In the genomic region with DNA sequence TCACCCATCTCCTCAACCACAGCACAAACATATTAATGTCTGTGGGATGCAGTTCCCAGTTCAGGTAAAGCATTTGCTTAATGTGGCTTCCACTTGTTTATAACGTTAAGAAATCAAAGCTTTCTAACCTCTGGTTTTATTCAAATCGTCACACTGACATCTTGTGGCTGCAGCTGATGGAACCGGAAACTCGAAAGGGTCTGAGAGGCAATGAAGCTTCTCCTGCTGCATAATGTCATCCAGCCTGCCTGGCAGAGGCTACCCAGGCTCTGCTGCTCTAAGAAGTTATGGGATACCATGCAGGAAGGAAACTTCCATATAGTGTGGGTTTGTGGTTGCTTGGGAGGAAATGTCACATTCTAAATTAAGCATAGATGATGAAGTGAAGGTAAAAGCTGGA, we compare ENCODE assay signal across 8 mouse cellular contexts.
DNase-seq lines count a peak whose midpoint lies in the region; ATAC-seq lines count a peak whose summit lies in the region.

No protein-coding gene starts in this region.

- DNase-seq in hindbrain, embryonic 10.5 days (ENCODE audit: low spot score): peak; percentile 8
- DNase-seq in brain, embryonic 18.5 days (ENCODE audit: low read depth, low spot score): peak; percentile 36
- DNase-seq in lung, postnatal 14 days: peak; percentile 0
- DNase-seq in gastrocnemius, postnatal 10 days: no peak
- DNase-seq in yolk sac, embryonic 10.5 days (ENCODE audit: low spot score): no peak

- no peaks in the 10 kb centered on the region for H3K4me1 ChIP-seq in hindbrain, embryonic 10.5 days (replicated peaks)
- no peaks in the 10 kb centered on the region for H3K4me1 ChIP-seq in hindbrain, embryonic 13.5 days (replicated peaks)
- no peaks in the 10 kb centered on the region for H3K4me1 ChIP-seq in hindbrain, embryonic 15.5 days (replicated peaks)

- no peaks in the 10 kb centered on the region for H3K9me3 ChIP-seq in hindbrain, embryonic 10.5 days
- H3K9me3 ChIP-seq in hindbrain, embryonic 13.5 days: no peaks in the 10 kb centered on the region
- H3K9me3 ChIP-seq in hindbrain, embryonic 15.5 days: no peaks in the 10 kb centered on the region

- no peak for ATAC-seq in hindbrain, embryonic 13.5 days (ENCODE audit: low FRiP score)
- peak; percentile 73 for ATAC-seq in hindbrain, embryonic 15.5 days (ENCODE audit: low FRiP score, low read depth)
- ATAC-seq in megakaryocyte, adult 5-6 weeks (ENCODE audit: poor library complexity, severe bottlenecking): no peak

- no peak overlapping the region for H3K27ac ChIP-seq in hindbrain, embryonic 10.5 days
- H3K27ac ChIP-seq in hindbrain, embryonic 13.5 days: no peak overlapping the region
- no peak overlapping the region for H3K27ac ChIP-seq in hindbrain, embryonic 15.5 days (replicated peaks)

- no peaks in the 10 kb centered on the region for H3K36me3 ChIP-seq in hindbrain, embryonic 10.5 days
- no peaks in the 10 kb centered on the region for H3K36me3 ChIP-seq in hindbrain, embryonic 13.5 days
- no peaks in the 10 kb centered on the region for H3K36me3 ChIP-seq in hindbrain, embryonic 15.5 days

- no peaks in the 10 kb centered on the region for H3K27me3 ChIP-seq in hindbrain, embryonic 10.5 days (ENCODE audit: insufficient read depth, poor library complexity, severe bottlenecking)
- no peaks in the 10 kb centered on the region for H3K27me3 ChIP-seq in hindbrain, embryonic 13.5 days
- H3K27me3 ChIP-seq in hindbrain, embryonic 15.5 days: no peaks in the 10 kb centered on the region

- no peak overlapping the region for H3K4me2 ChIP-seq in hindbrain, embryonic 13.5 days
- H3K4me2 ChIP-seq in hindbrain, embryonic 15.5 days: no peak overlapping the region

- WGBS in hindbrain, embryonic 10.5 days: 25% methylated on average over 4 of the region's 4 CpGs
- 26% methylated on average over 4 of the region's 4 CpGs for WGBS in hindbrain, embryonic 13.5 days
- 14% methylated on average over 4 of the region's 4 CpGs for WGBS in hindbrain, embryonic 15.5 days

- H3K9ac ChIP-seq in hindbrain, embryonic 13.5 days: no peak overlapping the region
- no peak overlapping the region for H3K9ac ChIP-seq in hindbrain, embryonic 15.5 days

- H3K4me3 ChIP-seq in hindbrain, embryonic 10.5 days: no peak overlapping the region
- no peak overlapping the region for H3K4me3 ChIP-seq in hindbrain, embryonic 13.5 days
- no peak overlapping the region for H3K4me3 ChIP-seq in hindbrain, embryonic 15.5 days

Comparison
In these comparisons a context has a peak if more than half of its experiments do, and no peak if none do; other contexts are left out.
1. DNase-seq: peak in hindbrain, embryonic 10.5 days (single experiment), brain, embryonic 18.5 days (single experiment) and lung, postnatal 14 days (single experiment); none in gastrocnemius, postnatal 10 days (single experiment) and yolk sac, embryonic 10.5 days (single experiment).